Mouse (Mus musculus) liver, postnatal 0 days (tissue): ENCODE data around the gene 2310007B03Rik. TPM values are rescaled to one million over a fixed set of nuclear protein-coding genes. Genes with fewer than 3 reads are reported as not detected.

Experiments used
- ATAC-seq: fragments of 200-750 bp; cut with Nextera tagmentation; 2 replicates; pipeline ENCODE4 v1.8.0; 2017; ENCODE audit warnings: mild to moderate bottlenecking, moderate library complexity
- DNase-seq: peaks from one replicate; pipeline ENCODE4 v3.0.0-alpha.2; 2016
- H3K27ac ChIP-seq: fragments of 300-500 bp; sonication (generic); 2 replicates; pipeline ENCODE4 v1.5.1; 2014; ENCODE audit warnings: antibody characterized with exemption, moderate library complexity, mild to moderate bottlenecking, low read depth
- H3K27me3 ChIP-seq: fragments of 300-500 bp; sonication (generic); 2 replicates; pipeline ENCODE4 v1.6.1; 2014; ENCODE audit warnings: low read length, control low read depth, mixed read lengths; ENCODE audit not compliant: insufficient read depth
- H3K36me3 ChIP-seq: fragments of 300-500 bp; sonication (generic); replicated peaks from 2 replicates; pipeline ENCODE4 v1.6.1; 2014; ENCODE audit warnings: mild to moderate bottlenecking, control low read depth, low read length, moderate library complexity, mixed read lengths; ENCODE audit not compliant: insufficient read depth
- H3K4me1 ChIP-seq: fragments of 300-500 bp; sonication (generic); 2 replicates; pipeline ENCODE4 v1.6.1; 2014; ENCODE audit warnings: antibody characterized with exemption, mild to moderate bottlenecking, control low read depth; ENCODE audit not compliant: insufficient read depth
- H3K4me2 ChIP-seq: fragments of 300-500 bp; sonication (generic); 2 replicates; pipeline ENCODE4 v1.6.1; 2014; ENCODE audit warnings: low read depth, mild to moderate bottlenecking, low read length, moderate library complexity, mixed read lengths
- H3K4me3 ChIP-seq: fragments of 300-500 bp; sonication (generic); 2 replicates; pipeline ENCODE4 v1.5.1; 2014; ENCODE audit warnings: low read depth, low read length
- H3K9ac ChIP-seq: fragments of 300-500 bp; sonication (generic); replicated peaks from 2 replicates; pipeline ENCODE4 v1.6.1; 2014; ENCODE audit warnings: mild to moderate bottlenecking, moderate library complexity
- H3K9me3 ChIP-seq: fragments of 300-500 bp; sonication (generic); 2 replicates; pipeline ENCODE4 v1.6.1; 2016; ENCODE audit warnings: mild to moderate bottlenecking, control low read depth, low read length, mixed read lengths
- CTCF ChIP-seq: sonication (generic); IDR thresholded peaks from 2 replicates; pipeline ENCODE4 v1.5.1; 2016; ENCODE audit warnings: antibody characterized with exemption, low read depth
- EP300 ChIP-seq: IDR thresholded peaks from 2 replicates; pipeline ENCODE4 v1.6.1; 2016; ENCODE audit warnings: antibody characterized with exemption, low read depth, mild to moderate bottlenecking
- WGBS: fragments of 180-500 bp; shearing (Covaris S2); extraction: QIAGEN DNeasy Blood & Tissue Kit; methylation state at CpG from one replicate; pipeline ENCODE4 v1.1.7; 2014; ENCODE audit not compliant: insufficient replicate concordance; 5-methylcytosine and 5-hydroxymethylcytosine counted together
- polyA plus RNA-seq: library from polyadenylated mRNA; unstranded; fragments of >200 nt; fragmentation: Nextera tagmentation; extraction: Ambion mirVana; gene quantifications from 2 replicates; pipeline ENCODE4 v1.2.1, GENCODE M21; 2015

The 2310007B03Rik gene
- polyA plus RNA-seq, 1 experiment from 2014 or later: 0.51 TPM

GRCm38 (mm10) chr1:93118816-93119215 lies 41.9 kb downstream of the 2310007B03Rik start:
- no peak overlapping the region for H3K9ac ChIP-seq
- WGBS: 39% methylated on average over 4 of the region's 4 CpGs
- H3K4me2 ChIP-seq: no peak overlapping the region
- H3K36me3 ChIP-seq: no peaks in the 10 kb centered on the region
- ATAC-seq: no peak
- TF ChIP-seq EP300 (no peak), CTCF (no peak)
- no peak overlapping the region for H3K27ac ChIP-seq
- H3K4me1 ChIP-seq: peaks cover 9% of the 10 kb centered on the region
- no peaks in the 10 kb centered on the region for H3K27me3 ChIP-seq
- H3K4me3 ChIP-seq: no peak overlapping the region
- H3K9me3 ChIP-seq: no peaks in the 10 kb centered on the region
- DNase-seq: no peak

GRCm38 (mm10) chr1:93115471-93115870 lies 45.3 kb downstream of the 2310007B03Rik start:
- Histone ChIP-seq H3K27me3 (no peaks in the 10 kb centered on the region), H3K4me1 (0 out of 2 replicates have a peak, but pooled peaks cover 5% of the 10 kb centered on the region), H3K4me2 (peak overlapping the region; percentile 53), H3K9ac (no peak overlapping the region), H3K36me3 (no peaks in the 10 kb centered on the region), H3K27ac (no peak overlapping the region), H3K9me3 (no peaks in the 10 kb centered on the region), H3K4me3 (0 out of 2 replicates have a peak overlapping the region, but pooled peaks have one; percentile 7)
- no peak for DNase-seq
- no peak for ATAC-seq
- 24% methylated on average over 13 of the region's 13 CpGs for WGBS
- no peak for TF ChIP-seq EP300

- WGBS: 31% methylated on average over 21 of the region's 21 CpGs
- Histone ChIP-seq H3K9ac (no peak overlapping the region), H3K27ac (no peak overlapping the region), H3K36me3 (no peaks in the 10 kb centered on the region), H3K4me1 (0 out of 2 replicates have a peak, but pooled peaks cover 5% of the 10 kb centered on the region), H3K27me3 (no peaks in the 10 kb centered on the region), H3K4me3 (0 out of 2 replicates have a peak overlapping the region, but pooled peaks have one; percentile 7), H3K9me3 (no peaks in the 10 kb centered on the region), H3K4me2 (peak overlapping the region; percentile 53)
- peak; percentile 57 for DNase-seq
- no peak for TF ChIP-seq CTCF
- TF ChIP-seq EP300: no peak
- ATAC-seq: peak; percentile 44; the same call in 1 of the 2 replicates
Measured at GRCm38 (mm10) chr1:93114713-93115463, 45.9 kb downstream of the 2310007B03Rik start.

- no peaks in the 10 kb centered on the region for H3K36me3 ChIP-seq
- TF ChIP-seq EP300: no peak
- TF ChIP-seq CTCF: no peak
- H3K27me3 ChIP-seq: peaks cover 46% of the 10 kb centered on the region
- ATAC-seq (no peak), DNase-seq (no peak)
- H3K4me1 ChIP-seq: peaks cover 8% of the 10 kb centered on the region; the same call in 1 of the 2 replicates
- 53% methylated on average over 7 of the region's 7 CpGs for WGBS
- H3K4me2 ChIP-seq: no peak overlapping the region
- no peak overlapping the region for H3K9ac ChIP-seq
- no peak overlapping the region for H3K27ac ChIP-seq
- H3K9me3 ChIP-seq: no peaks in the 10 kb centered on the region
- H3K4me3 ChIP-seq: no peak overlapping the region
Measured at GRCm38 (mm10) chr1:93102700-93103099, 58.0 kb downstream of the 2310007B03Rik start.

GRCm38 (mm10) chr1:93101571-93102061 lies 59.1 kb downstream of the 2310007B03Rik start, which contains the start of gene Kif1a:
Kif1a (minus strand) TSS chr1:93101951.
- Histone ChIP-seq H3K4me3 (peak within 1 kb of the TSS; percentile 38), H3K27me3 (peaks cover 46% of the 10 kb centered on the region)

More at GRCm38 (mm10) chr1:93101571-93102061, 59.1 kb downstream of the 2310007B03Rik start, which contains the start of gene Kif1a:
- WGBS: 1% methylated on average over 36 of the region's 39 CpGs
- Histone ChIP-seq H3K4me1 (peaks cover 8% of the 10 kb centered on the region; the same call in 1 of the 2 replicates), H3K9ac (no peak within 1 kb of the TSS), H3K36me3 (no peaks in the 10 kb centered on the region), H3K4me2 (peak within 1 kb of the TSS; percentile 64), H3K9me3 (no peaks in the 10 kb centered on the region), H3K27ac (no peak within 1 kb of the TSS)
- DNase-seq (no peak), ATAC-seq (no peak)
- TF ChIP-seq EP300 (no peak), CTCF (no peak)

Other genes with a start within 250 kb of the 2310007B03Rik start
- gene Capn10, start 226.6 kb downstream of the 2310007B03Rik start, polyA plus RNA-seq: 25.6 and 25.8 TPM in 2 replicates
- gene Gpr35, start 210.1 kb downstream of the 2310007B03Rik start, polyA plus RNA-seq: 1.1 and 1.4 TPM in 2 replicates
- gene Aqp12, start 154.6 kb downstream of the 2310007B03Rik start, polyA plus RNA-seq: not detected in 2 replicates
- 0.17 and 0.28 TPM in 2 replicates for gene Kif1a, start 59.0 kb downstream of the 2310007B03Rik start, polyA plus RNA-seq
- 443 and 456 TPM in 2 replicates for gene Agxt, start 25.7 kb downstream of the 2310007B03Rik start, polyA plus RNA-seq
- gene Crocc2, start 7.8 kb upstream of the 2310007B03Rik start, polyA plus RNA-seq: not detected in 2 replicates
- gene Sned1, start 74.9 kb upstream of the 2310007B03Rik start, polyA plus RNA-seq: 0.25 and 0.54 TPM in 2 replicates
- 8.7 and 9.4 TPM in 2 replicates for gene Mterf4, start 145.0 kb upstream of the 2310007B03Rik start, polyA plus RNA-seq
- 19.5 and 21.2 TPM in 2 replicates for gene Ppp1r7, start 181.9 kb upstream of the 2310007B03Rik start, polyA plus RNA-seq
- gene Pask, start 182.5 kb upstream of the 2310007B03Rik start, polyA plus RNA-seq: 1.9 and 2.3 TPM in 2 replicates
- not detected in 2 replicates for gene Ano7, start 213.0 kb upstream of the 2310007B03Rik start, polyA plus RNA-seq